Mouse (Mus musculus) common myeloid progenitor, adult 5-6 weeks (primary cell): ENCODE data around the gene Socs2. TPM values are rescaled to one million over a fixed set of nuclear protein-coding genes. Genes with fewer than 3 reads are reported as not detected.

ENCODE experiments used
- ATAC-seq: replicated peaks from 2 replicates; pipeline ENCODE4 v1.8.0; 2016; ENCODE audit warnings: low read depth, mild to moderate bottlenecking, moderate TSS enrichment, inconsistent platforms; ENCODE audit not compliant: poor library complexity, severe bottlenecking
- total RNA-seq: library from RNA; stranded (forward); fragments of 200-1000, 187-1606 nt; gene quantifications from 2 replicates; pipeline ENCODE4 v1.2.3, GENCODE M21; 2017

Socs2 gene
- total RNA-seq, 1 experiment from 2014 or later: not detected

GRCm38 (mm10) chr10:95357721-95358120 is 59.3 kb downstream of the Socs2 start:
- ATAC-seq: peak; percentile 66

DNA sequence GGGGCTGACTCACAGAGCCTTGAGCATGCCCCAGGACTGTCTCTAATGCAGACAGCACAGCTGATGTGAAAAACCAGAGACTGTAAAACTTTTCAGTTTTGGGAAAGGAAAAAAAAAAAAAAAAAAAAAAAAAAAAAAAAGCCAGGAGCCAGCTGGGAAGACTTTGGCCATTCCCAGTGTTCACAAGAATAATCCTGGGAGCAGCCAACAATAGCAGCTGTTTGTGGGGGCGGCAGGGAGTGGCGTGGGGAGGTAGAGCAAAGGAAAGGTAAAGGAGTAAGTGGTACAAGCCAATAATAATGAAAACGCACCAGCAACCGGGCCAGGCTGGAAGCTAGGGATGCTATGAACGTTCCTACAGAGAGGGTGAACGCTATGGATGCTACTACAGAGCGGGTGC is 60.3 kb downstream of the Socs2 start:
- no peak for ATAC-seq

- ATAC-seq: no peak
Observed at GRCm38 (mm10) chr10:95355678-95356268, 61.2 kb downstream of the Socs2 start.

DNA sequence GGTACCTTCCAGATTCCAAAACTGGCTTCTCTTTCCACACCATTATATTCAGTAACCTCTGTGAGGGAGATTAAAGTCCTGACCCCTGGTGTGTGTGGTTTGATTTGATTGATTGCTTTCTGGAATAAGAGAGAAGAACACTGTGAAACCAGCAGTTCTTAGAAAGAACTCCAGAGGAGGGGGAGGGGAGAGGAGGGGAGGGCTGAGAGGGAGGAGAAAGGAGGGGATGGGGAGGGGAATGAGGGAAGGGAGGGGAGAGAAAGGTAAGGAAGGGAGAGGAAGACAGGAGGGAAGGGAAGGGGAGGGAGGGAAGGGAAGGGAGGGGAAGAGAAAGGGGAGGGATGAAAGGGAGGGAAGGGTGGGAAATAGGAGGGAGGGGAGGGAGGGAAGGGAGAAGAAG is 62.3 kb downstream of the Socs2 start:
- no peak for ATAC-seq

DNA sequence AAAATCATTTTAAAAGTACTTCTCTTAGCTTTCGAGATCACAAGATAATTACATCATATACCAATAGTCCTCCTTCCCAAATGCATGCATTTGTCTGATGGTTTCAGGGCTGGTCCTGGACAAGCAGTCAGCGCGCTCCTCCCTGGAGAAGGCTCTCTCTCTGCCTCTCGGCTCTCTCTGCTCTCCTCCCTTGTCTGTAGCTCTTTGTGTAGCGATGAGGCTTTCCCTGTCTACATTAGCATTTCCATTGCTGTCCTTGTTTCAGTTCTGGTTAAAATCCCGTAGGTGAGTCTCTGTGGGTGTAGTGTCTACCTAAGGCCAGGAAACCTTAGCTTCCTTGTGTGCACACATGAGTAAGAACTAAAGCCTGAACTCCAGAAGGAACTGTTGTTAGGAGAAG is 62.9 kb downstream of the Socs2 start:
- no peak for ATAC-seq

- no peak for ATAC-seq
Observed at GRCm38 (mm10) chr10:95348457-95348856, 68.5 kb downstream of the Socs2 start.

DNA sequence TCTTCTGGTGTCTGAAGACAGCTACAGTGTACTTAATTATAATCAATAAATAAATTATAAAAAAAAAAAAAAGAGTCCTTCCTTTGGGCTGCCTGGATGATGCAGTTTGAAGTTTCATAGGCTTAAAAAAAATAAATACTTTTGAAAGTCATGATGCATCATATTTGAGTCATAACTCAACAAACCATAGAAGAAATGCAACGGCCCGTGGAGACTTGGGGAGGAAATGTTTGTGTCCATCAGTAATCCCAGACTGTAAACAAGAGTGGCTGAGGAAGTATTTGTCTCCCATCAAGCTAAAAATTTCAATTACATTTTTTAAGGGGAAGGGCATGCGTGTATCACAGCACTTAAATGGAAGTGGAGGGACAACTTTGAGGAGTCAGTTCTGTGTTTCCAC is 69.2 kb downstream of the Socs2 start:
- no peak for ATAC-seq

GRCm38 (mm10) chr10:95342833-95343590 is 74.0 kb downstream of the Socs2 start:
- no peak for ATAC-seq

- no peak for ATAC-seq
Observed at GRCm38 (mm10) chr10:95340676-95341075, 76.3 kb downstream of the Socs2 start.

GRCm38 (mm10) chr10:95337589-95337988 is 79.4 kb downstream of the Socs2 start:
- no peak for ATAC-seq

DNA sequence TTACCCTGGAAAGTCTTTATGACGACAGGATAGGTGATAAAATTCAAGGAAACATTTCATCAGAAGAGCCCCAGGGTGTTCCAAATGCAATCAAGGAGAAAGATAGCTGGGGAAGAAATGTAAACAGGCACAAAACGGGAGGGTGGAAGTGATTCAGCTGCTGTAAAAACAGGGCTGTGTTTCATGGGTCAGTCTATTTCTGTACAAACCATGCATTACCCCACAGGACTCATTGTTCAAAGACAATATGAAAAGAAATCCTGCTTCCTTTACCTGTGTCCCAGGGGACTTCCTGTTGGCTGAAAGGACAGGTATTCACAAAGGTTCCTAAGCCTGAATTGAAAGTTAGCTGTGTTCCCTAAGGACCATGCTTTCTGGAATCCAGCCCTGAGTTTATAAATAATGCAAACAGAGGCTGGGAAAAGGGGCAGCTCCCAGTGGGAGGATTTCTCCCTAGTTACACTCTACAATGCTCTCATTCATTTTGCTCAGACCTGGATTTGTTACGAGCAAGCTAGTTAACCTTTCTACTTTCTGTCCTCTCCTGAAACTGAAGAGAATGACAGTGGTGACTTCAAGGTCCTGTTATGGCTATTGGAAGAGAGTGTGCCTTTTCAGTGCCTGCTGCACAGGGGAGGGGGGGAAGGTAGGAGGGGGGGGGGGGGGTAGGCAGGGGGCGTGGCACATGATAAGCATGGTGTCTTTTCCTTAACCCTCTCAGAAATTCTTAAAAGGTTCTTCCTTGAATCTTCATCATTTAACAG is 80.0 kb downstream of the Socs2 start:
- no peak for ATAC-seq

Other genes with a start within 250 kb of the Socs2 start
- 0.53 and 3.7 TPM in 2 replicates for gene Cradd, start 93.0 kb downstream of the Socs2 start, total RNA-seq
- gene Mrpl42, start 84.8 kb upstream of the Socs2 start, total RNA-seq: 160 and 174 TPM in 2 replicates
- 146 and 182 TPM in 2 replicates for gene Ube2n, start 98.0 kb upstream of the Socs2 start, total RNA-seq
- 42.8 and 54.6 TPM in 2 replicates for gene Nudt4, start 147.0 kb upstream of the Socs2 start, total RNA-seq